Mouse (Mus musculus): ENCODE results near the gene Fezf2. TPM values are rescaled to one million over a fixed set of nuclear protein-coding genes. Genes with fewer than 3 reads are reported as not detected.

Fezf2 gene
- total RNA-seq, 4 experiments from 2014 or later = 36.7 to 51.9 (median 45.3) TPM

Other genes starting within 250 kb of the Fezf2 start
- gene Gm49355, start 64.2 kb downstream of the Fezf2 start, total RNA-seq (2022) = under 1 TPM; 0.16 to 0.25 (median 0.17) TPM
- gene 3830406C13Rik, start 64.0 kb downstream of the Fezf2 start, total RNA-seq (2022) = 10 to 100 TPM; 29.4 to 37.0 (median 34.3) TPM